Mouse (Mus musculus) urinary bladder, postnatal 0 days (tissue): ENCODE results near the gene Relt. TPM values are rescaled to one million over a fixed set of nuclear protein-coding genes. Genes with fewer than 3 reads are reported as not detected.

Source experiments
- microRNA-seq: library from miRNA; unstranded; fragments of <30 nt; microRNA quantifications from one replicate; pipeline ENCODE4, GENCODE M21; 2016
- polyA plus RNA-seq: library from polyadenylated mRNA; unstranded; fragments of >200 nt; fragmentation: Nextera tagmentation; extraction: Ambion mirVana; gene quantifications from 2 replicates; pipeline ENCODE4 v1.2.1, GENCODE M21; 2015

Gene Relt
- 0.78 and 2.6 TPM in 2 replicates for polyA plus RNA-seq

GRCm38 (mm10) chr7:100862828-100863638 is at the start of gene Relt:
Relt (minus strand) TSS chr7:100863446.

Small RNA genes lying within 50 kb of the gene (microRNA-seq; reads per million reads assigned to microRNA genes)
- 142 reads per million, percentile 51 among the genes with 10 or more reads in this experiment for gene Mir3102

Other genes starting within 250 kb of the Relt start
- 4.6 and 5.0 TPM in 2 replicates for gene Plekhb1, start 201.0 kb downstream of the Relt start, polyA plus RNA-seq
- gene Fam168a, start 156.8 kb downstream of the Relt start, polyA plus RNA-seq = 46.1 and 47.9 TPM in 2 replicates
- gene Arhgef17, start 68.7 kb upstream of the Relt start, polyA plus RNA-seq = 5.7 and 7.0 TPM in 2 replicates
- 9.8 and 16.9 TPM in 2 replicates for gene P2ry6, start 111.2 kb upstream of the Relt start, polyA plus RNA-seq
- 24.6 and 27.7 TPM in 2 replicates for gene P2ry2, start 149.4 kb upstream of the Relt start, polyA plus RNA-seq
- 6.4 and 6.5 TPM in 2 replicates for gene Fchsd2, start 229.4 kb upstream of the Relt start, polyA plus RNA-seq